Mouse (Mus musculus) stomach, embryonic 16.5 days (tissue): ENCODE results near the gene Slc35f5. TPM values are rescaled to one million over a fixed set of nuclear protein-coding genes. Genes with fewer than 3 reads are reported as not detected.
"Not testable (repeated sequence)": the region's sequence is repeated elsewhere in the genome, so short reads cannot be mapped to it uniquely, and the experiment has no call there.

Experiments
- ATAC-seq: fragments of 200-750 bp; cut with Nextera tagmentation; 2 replicates; pipeline ENCODE4 v1.8.0; 2017; ENCODE audit warnings: moderate number of reproducible peaks, moderate TSS enrichment; ENCODE audit not compliant: insufficient read depth, low FRiP score
- H3K27ac ChIP-seq: fragments of 300-500 bp; sonication (generic); 2 replicates; pipeline ENCODE4 v1.5.1; 2014; ENCODE audit warnings: low read length
- H3K27me3 ChIP-seq: fragments of 300-500 bp; sonication (generic); 2 replicates; pipeline ENCODE4 v1.6.1; 2014; ENCODE audit warnings: low read length, control low read depth, mixed read lengths; ENCODE audit not compliant: control insufficient read depth, insufficient read depth
- H3K36me3 ChIP-seq: fragments of 300-500 bp; sonication (generic); 2 replicates; pipeline ENCODE4 v1.6.1; 2014; ENCODE audit warnings: low read length; ENCODE audit not compliant: control insufficient read depth, insufficient read depth
- H3K4me1 ChIP-seq: fragments of 300-500 bp; sonication (generic); 2 replicates; pipeline ENCODE4 v1.6.1; 2014; ENCODE audit warnings: low read length, control low read depth, mixed read lengths; ENCODE audit not compliant: control insufficient read depth, insufficient read depth
- H3K4me2 ChIP-seq: fragments of 300-500 bp; sonication (generic); 2 replicates; pipeline ENCODE4 v1.6.1; 2014; ENCODE audit warnings: low read depth, low read length, mixed read lengths
- H3K4me3 ChIP-seq: fragments of 300-500 bp; sonication (generic); replicated peaks from 2 replicates; pipeline ENCODE4 v1.5.1; 2014; ENCODE audit warnings: mild to moderate bottlenecking, low read length
- H3K9ac ChIP-seq: fragments of 300-500 bp; sonication (generic); 2 replicates; pipeline ENCODE4 v1.6.1; 2014; ENCODE audit warnings: low read length
- H3K9me3 ChIP-seq: fragments of 300-500 bp; sonication (generic); replicated peaks from 2 replicates; pipeline ENCODE4 v1.6.1; 2016; ENCODE audit warnings: low read length, control low read depth; ENCODE audit not compliant: control insufficient read depth
- WGBS: fragments of 180-500 bp; shearing (Covaris S2); extraction: QIAGEN DNeasy Blood & Tissue Kit; methylation state at CpG from one replicate; pipeline ENCODE4 v1.1.7; 2014; 5-methylcytosine and 5-hydroxymethylcytosine counted together
- polyA plus RNA-seq: library from polyadenylated mRNA; unstranded; fragments of >200 nt; fragmentation: Nextera tagmentation; extraction: Ambion mirVana; gene quantifications from 2 replicates; pipeline ENCODE4 v1.2.1, GENCODE M21; 2015

Slc35f5 gene
- 69.2 and 71.5 TPM in 2 replicates for polyA plus RNA-seq

GRCm38 (mm10) chr1:125560259-125561192 lies at the start of gene Slc35f5:
Slc35f5 (plus strand) TSS chr1:125560595.
- H3K4me2 ChIP-seq = peak within 1 kb of the TSS; percentile 80
- peak; percentile 96 for ATAC-seq
- no peaks in the 10 kb centered on the region for H3K27me3 ChIP-seq
- WGBS = under 1% methylated on average over 61 of the region's 61 CpGs
- peak within 1 kb of the TSS; percentile 79 for H3K4me3 ChIP-seq
- H3K27ac ChIP-seq = peak within 1 kb of the TSS; percentile 99
- peaks cover 15% of the 10 kb centered on the region for H3K4me1 ChIP-seq
- peak within 1 kb of the TSS; percentile 92 for H3K9ac ChIP-seq
- H3K9me3 ChIP-seq = no peaks in the 10 kb centered on the region
- no peaks in the 10 kb centered on the region for H3K36me3 ChIP-seq

GRCm38 (mm10) chr1:125514706-125515105 lies 45.7 kb upstream of the Slc35f5 start:
- Histone ChIP-seq H3K27ac (no peak overlapping the region), H3K4me2 (no peak overlapping the region), H3K9me3 (no peaks in the 10 kb centered on the region), H3K9ac (no peak overlapping the region), H3K36me3 (no peaks in the 10 kb centered on the region), H3K4me3 (no peak overlapping the region), H3K27me3 (no peaks in the 10 kb centered on the region), H3K4me1 (peaks cover 3% of the 10 kb centered on the region; the same call in 1 of the 2 replicates)
- 86% methylated on average over 5 of the region's 5 CpGs for WGBS
- no peak for ATAC-seq

GRCm38 (mm10) chr1:125516910-125517659 lies 43.3 kb upstream of the Slc35f5 start:
- peak; percentile 19; the same call in 1 of the 2 replicates for ATAC-seq

GRCm38 (mm10) chr1:125519107-125519611 lies 41.2 kb upstream of the Slc35f5 start:
- H3K9me3 ChIP-seq = no peaks in the 10 kb centered on the region
- H3K36me3 ChIP-seq = no peaks in the 10 kb centered on the region
- H3K27ac ChIP-seq = no peak overlapping the region
- ATAC-seq = peak; percentile 94
- no peak overlapping the region for H3K4me2 ChIP-seq
- no peaks in the 10 kb centered on the region for H3K27me3 ChIP-seq
- WGBS = 35% methylated on average over 5 of the region's 5 CpGs
- no peak overlapping the region for H3K9ac ChIP-seq
- H3K4me1 ChIP-seq = peaks cover 3% of the 10 kb centered on the region; the same call in 1 of the 2 replicates
- no peak overlapping the region for H3K4me3 ChIP-seq

More at GRCm38 (mm10) chr1:125516910-125517659, 43.3 kb upstream of the Slc35f5 start:
- H3K9ac ChIP-seq = no peak overlapping the region
- H3K27me3 ChIP-seq = no peaks in the 10 kb centered on the region
- H3K9me3 ChIP-seq = no peaks in the 10 kb centered on the region
- no peaks in the 10 kb centered on the region for H3K36me3 ChIP-seq
- no peak overlapping the region for H3K4me2 ChIP-seq
- peaks cover 3% of the 10 kb centered on the region; the same call in 1 of the 2 replicates for H3K4me1 ChIP-seq
- H3K27ac ChIP-seq = no peak overlapping the region
- H3K4me3 ChIP-seq = no peak overlapping the region
- 57% methylated on average over 7 of the region's 7 CpGs for WGBS

- 0 out of 2 replicates have a peak overlapping the region, but pooled peaks have one; percentile 19 for H3K4me2 ChIP-seq
- peak; percentile 59 for ATAC-seq
- WGBS = 37% methylated on average over 7 of the region's 7 CpGs
- H3K4me3 ChIP-seq = no peak overlapping the region
- no peaks in the 10 kb centered on the region for H3K36me3 ChIP-seq
- peak overlapping the region; percentile 83 for H3K27ac ChIP-seq
- H3K9me3 ChIP-seq = no peaks in the 10 kb centered on the region
- no peaks in the 10 kb centered on the region for H3K27me3 ChIP-seq
- no peak overlapping the region for H3K9ac ChIP-seq
- H3K4me1 ChIP-seq = peaks cover 10% of the 10 kb centered on the region; the same call in 1 of the 2 replicates
These were observed 34.3 kb upstream of the Slc35f5 start for GRCm38 (mm10) chr1:125525965-125526665.

- peak; percentile 84; the same call in 1 of the 2 replicates for ATAC-seq
- no peaks in the 10 kb centered on the region for H3K36me3 ChIP-seq
- peaks cover 10% of the 10 kb centered on the region; the same call in 1 of the 2 replicates for H3K4me1 ChIP-seq
- H3K4me3 ChIP-seq = no peak overlapping the region
- no peaks in the 10 kb centered on the region for H3K27me3 ChIP-seq
- no peak overlapping the region for H3K9ac ChIP-seq
- peak overlapping the region; percentile 83 for H3K27ac ChIP-seq
- no peak overlapping the region for H3K4me2 ChIP-seq
- 88% methylated on average over 1 of the region's 1 CpGs for WGBS
- H3K9me3 ChIP-seq = no peaks in the 10 kb centered on the region
These were observed 33.8 kb upstream of the Slc35f5 start for GRCm38 (mm10) chr1:125526666-125527004.

GRCm38 (mm10) chr1:125527364-125527763 lies 33.0 kb upstream of the Slc35f5 start:
- H3K4me2 ChIP-seq = no peak overlapping the region
- H3K36me3 ChIP-seq = no peaks in the 10 kb centered on the region
- H3K27ac ChIP-seq = peak overlapping the region; percentile 6; the same call in 1 of the 2 replicates
- ATAC-seq = no peak
- no peak overlapping the region for H3K4me3 ChIP-seq
- 61% methylated on average over 3 of the region's 3 CpGs for WGBS
- H3K4me1 ChIP-seq = peaks cover 10% of the 10 kb centered on the region; the same call in 1 of the 2 replicates
- no peaks in the 10 kb centered on the region for H3K27me3 ChIP-seq
- no peaks in the 10 kb centered on the region for H3K9me3 ChIP-seq
- H3K9ac ChIP-seq = no peak overlapping the region

GRCm38 (mm10) chr1:125533180-125533912 lies 27.0 kb upstream of the Slc35f5 start:
- not testable (repeated sequence) for H3K4me1 ChIP-seq, H3K4me3 ChIP-seq, H3K27me3 ChIP-seq, H3K4me2 ChIP-seq, H3K9me3 ChIP-seq, H3K36me3 ChIP-seq, H3K9ac ChIP-seq
- H3K27ac ChIP-seq = peak overlapping the region; percentile 29; the same call in 1 of the 2 replicates
- WGBS = 63% methylated on average over 10 of the region's 10 CpGs
- peak; percentile 60; the same call in 1 of the 2 replicates for ATAC-seq
